Mouse (Mus musculus) small intestine, adult 2 months (tissue): ENCODE measurements at regions not wholly inside any gene's neighbourhood (a gene's known extent, or its start where the extent isn't known, plus 50 kb on each side); places are given as distances from the start of the nearest gene placed in this dataset.

Source experiments
- CTCF ChIP-seq: fragments of 200-500 bp; IDR thresholded peaks from 2 replicates; pipeline ENCODE4 v1.5.1; 2012; ENCODE audit warnings: low read depth, mild to moderate bottlenecking, control low read depth, inconsistent platforms, low read length, moderate library complexity, mixed read lengths; ENCODE audit not compliant: insufficient replicate concordance, insufficient read length; ENCODE audit errors: extremely low read depth
- POLR2A ChIP-seq: fragments of 200-500 bp; IDR thresholded peaks from 2 replicates; pipeline ENCODE4 v1.6.1; 2012; ENCODE audit warnings: low read depth, mild to moderate bottlenecking, control low read depth, inconsistent platforms, low read length, moderate library complexity

GRCm38 (mm10) chr16:21074779-21075148 is 79.0 kb downstream of the Teddm3 start:
- TF ChIP-seq CTCF (no peak), POLR2A (no peak)
